Mouse (Mus musculus) frontal cortex, postnatal 36 days (tissue): ENCODE results near the gene Spred1.

Experiments used
- DNase-seq, 2 experiments: peaks; one replicate each; pipeline ENCODE4 v3.0.0; 2022; ENCODE audit warnings: low spot score in 2 of 2

Spred1 gene

DNA sequence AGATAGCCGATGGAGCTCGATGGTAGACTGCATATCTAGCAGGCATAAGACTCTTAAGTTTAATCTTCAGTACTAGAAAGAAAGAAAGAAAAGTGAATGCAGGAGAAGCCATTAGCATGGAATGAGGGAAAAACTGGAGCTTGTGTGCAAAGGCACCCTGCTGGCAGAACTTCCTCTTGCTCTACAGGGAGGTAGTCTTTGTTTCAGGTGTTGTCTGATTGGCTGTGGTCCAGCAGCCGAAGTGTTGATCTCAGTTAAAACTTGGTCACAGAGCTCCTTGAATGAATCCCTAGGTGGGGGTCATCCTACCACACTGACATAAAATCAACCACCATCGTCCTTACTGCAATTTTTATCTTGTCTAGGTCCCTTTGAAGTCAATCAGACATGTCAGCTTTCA, 55.8 kb downstream of the Spred1 start:
- no peak for DNase-seq

DNA sequence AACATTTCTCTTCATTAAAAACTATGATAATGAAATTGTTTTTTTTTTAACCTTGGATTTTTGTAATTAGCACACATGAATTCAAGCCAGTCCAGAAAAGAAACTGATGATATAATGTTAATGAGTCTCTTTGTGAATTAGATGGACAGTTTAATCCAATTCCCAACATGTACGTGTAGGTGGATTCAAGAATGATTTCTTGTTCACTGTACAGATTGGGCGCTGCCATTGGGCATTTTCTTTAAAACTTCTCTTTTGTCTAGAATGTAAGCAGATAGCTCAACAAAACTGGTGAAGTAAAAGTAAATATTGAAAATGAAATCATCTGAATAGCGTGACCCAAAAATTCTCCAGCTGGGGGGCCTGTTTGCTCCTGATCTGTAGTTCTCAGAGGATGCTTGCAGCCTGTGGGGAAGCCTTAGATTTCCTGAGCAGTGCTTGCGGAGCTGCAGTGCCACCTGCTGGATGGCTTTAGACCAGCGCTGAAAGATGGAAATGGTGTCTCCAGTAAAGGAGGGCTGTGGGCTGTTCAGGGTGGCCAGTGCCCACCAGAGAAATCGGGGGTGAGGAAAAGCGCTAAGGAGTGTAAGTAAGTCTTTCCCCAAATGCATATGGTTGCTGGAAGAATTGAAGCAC, 59.2 kb downstream of the Spred1 start:
- DNase-seq, result peak; percentile 80 to 92

DNA sequence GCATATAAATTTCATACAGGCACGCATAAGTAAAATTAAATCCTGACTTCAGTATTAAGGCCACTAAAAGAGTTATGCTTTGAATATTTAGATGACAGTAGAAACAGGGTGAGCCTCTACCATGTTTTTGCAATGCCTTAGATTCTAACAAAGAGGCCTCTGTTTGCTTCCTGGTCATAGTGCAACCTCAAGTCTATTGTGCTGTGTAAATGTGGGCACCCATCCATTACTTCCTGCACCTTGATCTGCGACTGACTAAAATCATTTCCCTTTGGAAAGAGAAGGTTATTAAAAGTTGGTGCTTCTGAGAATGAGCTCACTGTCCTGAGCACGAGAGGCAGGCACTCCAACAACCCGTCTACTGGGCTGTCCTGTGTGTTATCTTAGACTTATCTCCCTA, 64.4 kb downstream of the Spred1 start:
- no peak for DNase-seq

DNA sequence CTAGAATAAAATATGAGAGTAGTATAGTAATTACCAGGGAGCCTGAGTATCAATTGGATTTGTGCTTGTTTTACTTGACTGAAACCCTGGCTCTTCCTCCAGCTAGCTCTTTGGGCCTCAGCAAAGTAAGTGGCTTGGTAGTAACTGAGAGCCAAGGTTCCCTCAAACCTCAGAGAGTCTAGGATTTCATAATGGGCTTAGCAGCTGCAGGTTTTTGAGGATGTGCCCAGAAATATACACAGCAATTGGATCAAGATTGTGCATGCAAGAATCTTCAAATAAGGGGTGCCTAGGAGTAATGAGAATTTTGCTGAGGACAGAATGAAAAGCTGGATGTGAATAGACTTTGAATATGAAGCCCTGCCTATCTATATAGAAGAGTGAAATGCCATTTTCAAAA, 69.7 kb downstream of the Spred1 start:
- DNase-seq, result no peak

DNA sequence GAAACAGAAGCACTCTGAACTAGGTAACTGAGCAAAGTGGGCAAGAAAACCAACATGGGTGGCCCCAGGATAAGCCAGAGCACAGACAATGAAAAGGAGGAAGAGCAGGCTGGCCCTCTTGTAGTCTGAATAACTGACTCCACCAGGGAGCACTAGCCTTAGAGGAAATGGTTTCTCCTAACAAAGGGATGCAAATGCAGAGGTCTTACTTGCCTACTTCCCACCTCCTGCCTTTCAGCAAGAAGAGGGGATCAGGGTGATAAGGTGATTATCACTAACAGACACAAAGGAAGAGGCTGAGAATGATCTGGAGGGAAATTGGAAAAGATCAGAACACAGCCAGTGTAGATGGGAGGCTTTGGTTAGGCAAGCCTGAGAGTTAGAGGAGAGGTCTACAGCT, 73.1 kb downstream of the Spred1 start:
- no peak for DNase-seq

DNA sequence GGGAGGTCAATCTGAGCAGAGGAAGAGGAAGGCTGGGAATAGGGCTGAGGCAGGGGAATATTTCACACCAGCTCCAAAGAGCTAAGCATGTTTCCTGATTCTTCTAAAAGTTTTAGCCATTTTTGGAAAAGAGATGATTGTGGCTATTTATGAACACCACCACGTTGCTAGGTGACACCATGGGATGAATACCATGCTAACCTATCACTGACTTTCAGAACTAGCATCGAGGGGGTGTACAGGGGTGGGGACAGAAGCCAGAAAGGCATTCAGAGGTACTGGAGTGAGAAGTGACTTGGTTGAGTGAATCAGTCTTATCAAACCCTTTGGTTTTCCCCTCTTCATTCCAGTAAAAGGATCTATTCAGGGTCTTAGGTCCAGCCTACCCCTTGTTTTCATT, 74.0 kb downstream of the Spred1 start:
- DNase-seq, result no peak

DNA sequence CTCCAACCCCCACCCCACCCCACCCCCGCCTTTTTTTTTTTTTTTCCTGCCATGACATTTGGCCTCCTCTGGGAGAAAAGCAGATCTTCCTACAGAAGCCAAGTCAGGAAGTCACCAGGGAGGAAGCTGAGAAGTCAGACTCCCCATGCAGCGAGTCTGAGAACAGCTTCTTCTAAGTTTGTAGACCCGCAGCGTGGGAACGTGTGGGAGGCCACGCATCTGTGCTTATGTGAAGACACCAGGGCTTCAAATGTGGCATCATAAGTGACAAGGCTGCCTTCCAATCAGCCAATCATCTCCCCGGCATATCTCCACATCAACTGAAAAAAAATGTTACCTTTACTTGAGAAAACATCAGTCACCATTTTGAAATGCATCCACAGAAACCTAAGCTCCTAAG, 74.4 kb downstream of the Spred1 start:
- DNase-seq, result peak; percentile 50 to 76

DNA sequence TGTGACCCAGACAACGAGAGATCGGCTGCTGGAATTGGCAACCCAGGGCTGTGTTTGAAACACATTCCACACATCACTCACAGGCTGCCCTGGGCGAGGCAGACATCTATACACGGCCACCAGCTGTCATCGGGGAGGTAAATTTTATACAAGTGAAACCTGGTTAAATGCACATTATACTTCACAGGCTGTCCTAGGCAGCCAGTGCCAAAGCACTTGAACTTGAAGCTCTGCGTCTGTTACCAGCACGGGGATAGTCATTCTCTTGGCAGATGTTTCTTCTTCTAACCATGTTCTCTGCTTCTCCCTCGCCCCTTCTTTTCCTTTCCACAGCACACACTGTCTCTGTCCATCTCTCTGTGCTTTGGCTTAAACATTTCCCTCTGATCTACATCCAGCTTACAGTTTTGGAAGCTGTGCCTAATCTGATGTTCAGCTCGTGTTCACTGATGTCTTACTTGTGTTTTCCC, 79.7 kb downstream of the Spred1 start:
- DNase-seq, result no peak

DNA sequence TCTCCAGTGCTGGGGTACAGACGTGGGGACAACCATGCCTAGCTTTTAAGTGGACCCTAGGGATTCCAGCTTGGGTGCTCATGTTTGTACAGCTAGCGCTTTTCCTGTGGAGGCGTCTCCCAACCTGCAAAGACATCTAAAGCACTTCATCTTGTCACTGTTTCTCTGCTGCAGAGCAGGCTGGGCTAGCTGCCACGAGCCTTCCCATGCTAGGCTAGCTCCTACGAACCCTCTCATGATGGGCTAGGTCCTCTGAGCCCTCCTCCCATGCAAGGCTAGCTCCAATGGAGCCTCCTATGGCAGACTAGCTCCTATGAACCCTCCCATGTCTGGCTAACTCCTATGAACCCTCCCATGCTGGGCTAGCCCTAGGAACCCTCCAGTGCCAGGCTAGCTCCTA, 82.2 kb downstream of the Spred1 start:
- DNase-seq, result peak; percentile 62 to 76

DNA sequence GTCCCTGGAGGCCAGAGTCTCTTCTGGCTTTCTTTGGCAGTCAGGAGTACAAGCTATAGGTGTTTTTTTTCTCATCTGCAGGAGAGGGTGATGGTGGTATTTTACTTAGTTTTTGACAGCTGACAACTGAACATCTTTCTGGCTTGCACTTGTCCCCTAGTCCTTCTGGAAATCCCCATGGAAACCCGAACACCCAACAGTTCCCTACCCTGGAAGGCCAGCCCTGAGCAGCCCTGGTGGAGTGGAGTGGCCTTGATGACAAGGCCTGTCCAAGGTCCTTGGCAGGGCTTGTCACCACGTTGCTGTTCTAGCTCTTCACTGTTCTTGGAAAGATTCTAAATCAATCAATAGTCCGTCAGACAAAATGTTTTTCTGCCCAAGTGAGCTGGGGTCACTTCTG, 83.4 kb downstream of the Spred1 start:
- DNase-seq, result no peak

DNA sequence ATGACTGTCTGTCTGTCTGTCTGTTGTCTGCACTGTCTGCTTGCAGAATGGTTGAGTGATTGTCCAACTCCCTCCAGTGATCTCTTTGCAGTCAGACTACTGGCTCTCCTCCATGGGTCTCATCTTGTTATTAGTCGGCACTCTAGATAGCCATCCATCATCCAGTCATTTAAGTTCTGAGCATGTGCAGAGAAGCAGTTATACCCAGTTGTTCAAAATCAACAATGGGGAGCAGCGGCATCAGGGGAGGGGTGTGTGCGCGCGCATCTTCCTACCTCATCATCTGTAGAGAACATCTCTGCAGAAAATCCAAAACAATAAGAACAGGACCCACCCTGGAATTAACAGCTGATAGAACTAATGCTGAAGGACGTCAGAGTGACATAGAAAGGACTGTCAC, 83.9 kb downstream of the Spred1 start:
- no peak for DNase-seq

DNA sequence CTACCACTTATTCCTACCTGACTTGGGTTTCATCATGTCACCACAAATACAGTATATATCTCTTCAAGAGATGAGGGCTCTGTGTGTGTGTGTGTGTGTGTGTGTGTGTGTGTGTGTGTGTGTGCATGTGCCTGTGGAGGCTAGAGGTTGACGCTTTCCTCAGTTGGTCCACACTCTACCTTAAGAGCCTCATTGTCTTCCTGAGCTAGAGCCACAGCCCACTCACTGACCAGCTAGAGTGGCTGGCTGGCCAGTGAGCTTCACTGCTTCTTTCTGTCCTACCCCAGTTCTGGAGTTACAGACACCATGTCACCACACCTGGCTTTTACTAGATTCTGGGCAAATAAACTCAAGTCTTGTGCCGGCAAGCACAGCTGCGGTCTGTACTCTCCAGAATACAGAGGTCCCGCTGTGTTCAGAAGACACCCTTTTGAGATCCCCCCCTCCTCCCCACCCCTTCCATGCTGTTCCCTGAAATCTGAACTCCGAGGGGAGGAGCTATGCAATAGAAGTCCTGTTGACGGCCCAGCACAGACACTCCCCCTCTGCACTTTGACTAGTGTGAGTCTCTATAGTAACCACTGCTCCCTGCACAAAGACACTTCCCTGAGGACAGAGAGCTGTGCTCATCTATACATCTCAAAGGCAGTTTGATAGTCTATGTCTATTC, 89.4 kb downstream of the Spred1 start:
- no peak for DNase-seq

DNA sequence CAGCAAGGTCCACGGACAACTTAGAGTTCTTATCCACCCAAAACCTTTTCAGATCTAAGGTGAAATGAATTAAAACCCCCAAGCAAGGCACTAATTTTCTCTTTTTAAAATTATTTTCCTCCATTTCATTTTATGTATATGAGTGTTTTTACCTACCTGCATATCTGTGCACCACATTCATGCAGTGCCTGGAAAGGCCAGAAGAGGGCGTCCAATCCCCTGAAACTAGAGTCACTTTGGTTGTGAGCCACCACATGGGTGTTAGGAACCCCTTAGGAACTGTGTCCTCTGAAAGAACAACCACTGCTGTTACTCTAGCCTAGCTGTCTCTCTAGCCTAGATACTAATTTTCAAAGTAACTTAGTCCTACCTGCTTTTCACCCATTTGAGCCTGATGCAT, 95.0 kb downstream of the Spred1 start:
- DNase-seq, result no peak

DNA sequence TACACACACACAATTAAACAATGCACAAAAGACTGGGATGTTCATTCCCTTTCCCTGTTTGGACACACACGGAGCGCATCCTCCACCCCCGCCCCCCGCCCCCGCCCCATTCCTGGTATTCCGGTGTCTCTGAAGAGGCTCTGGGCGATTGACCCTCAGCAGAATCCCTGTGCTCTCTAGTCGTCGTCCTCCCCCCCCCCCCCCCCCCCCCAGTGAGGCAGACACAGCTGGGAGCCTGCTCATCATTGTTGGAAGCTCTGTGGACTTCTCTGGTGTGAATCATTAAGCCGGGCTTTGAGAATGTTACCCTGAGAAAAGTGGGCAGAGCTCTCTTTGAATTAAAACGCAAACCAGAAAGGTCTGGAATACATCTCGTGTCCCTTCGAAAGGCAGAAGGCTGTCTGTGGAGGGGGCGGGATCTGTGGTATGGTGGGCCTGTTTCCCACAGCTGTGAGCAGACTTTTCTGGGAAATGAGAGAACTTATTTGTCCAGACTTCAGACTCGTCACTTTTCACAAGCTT, 96.6 kb downstream of the Spred1 start:
- DNase-seq, result no peak

DNA sequence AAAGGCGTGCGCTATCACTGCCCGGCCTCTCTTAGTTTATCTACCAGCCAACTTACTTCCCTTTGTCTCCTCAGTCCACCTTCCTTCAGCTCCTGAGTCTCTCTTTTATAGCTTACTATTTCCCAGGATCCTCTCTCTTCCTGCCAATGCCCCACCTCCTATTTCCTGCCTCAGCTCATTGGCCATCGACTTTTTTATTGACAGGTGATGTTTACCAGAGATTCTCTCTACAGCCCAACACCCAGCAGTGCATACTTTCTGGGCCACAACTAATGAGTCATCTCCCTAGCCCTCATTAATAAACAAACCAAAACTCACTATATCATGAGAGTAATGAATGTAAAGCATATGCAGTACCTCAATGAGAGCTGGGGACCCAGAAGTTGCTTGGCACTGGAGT, 98.4 kb downstream of the Spred1 start:
- no peak for DNase-seq

DNA sequence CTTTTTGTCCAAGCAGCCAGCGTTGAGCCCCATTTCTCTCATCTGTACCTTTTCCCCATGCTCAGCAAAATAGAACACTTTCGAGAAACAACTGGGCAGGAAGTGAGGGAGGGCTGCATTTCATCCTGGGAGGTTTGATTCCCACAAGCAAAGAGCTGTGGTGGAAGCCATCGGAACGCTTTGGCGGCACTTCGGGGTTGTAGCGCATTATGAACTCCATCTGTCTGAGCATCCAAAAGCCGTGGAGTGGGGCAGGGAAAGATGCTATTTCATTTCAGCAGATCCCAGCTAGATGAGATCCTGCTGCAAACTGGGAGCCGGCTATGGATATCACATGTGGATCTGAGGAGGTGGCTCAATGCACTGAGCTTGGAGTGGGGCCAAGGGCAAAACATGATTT, 101.5 kb downstream of the Spred1 start:
- no peak for DNase-seq

DNA sequence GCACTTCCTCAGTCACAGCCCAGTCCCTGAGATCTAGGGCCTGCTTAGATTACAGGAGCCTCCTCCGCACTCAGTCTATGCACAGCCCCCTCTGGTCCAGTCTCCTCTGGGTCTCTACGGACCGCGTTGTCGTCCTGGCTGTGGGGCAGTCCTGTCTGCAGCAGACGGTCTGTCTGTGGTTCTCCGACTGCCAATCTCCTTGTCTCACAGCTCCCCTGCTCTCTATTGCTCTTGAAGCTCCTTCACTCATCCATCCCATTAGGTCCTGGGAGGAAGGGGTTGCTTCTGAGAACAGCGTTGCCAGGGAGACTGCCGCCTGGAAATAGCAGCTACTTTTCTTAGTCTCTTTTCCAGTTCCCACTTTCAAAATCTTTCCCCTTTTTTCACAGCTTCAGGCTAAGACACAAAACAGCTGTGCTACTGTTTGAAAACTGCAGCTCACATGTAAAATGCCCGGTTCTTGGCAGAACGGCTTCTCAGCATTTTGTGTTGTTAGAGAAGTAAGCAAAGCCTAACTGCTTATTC, 107.5 kb downstream of the Spred1 start:
- DNase-seq, result peak; percentile 36 to 66

DNA sequence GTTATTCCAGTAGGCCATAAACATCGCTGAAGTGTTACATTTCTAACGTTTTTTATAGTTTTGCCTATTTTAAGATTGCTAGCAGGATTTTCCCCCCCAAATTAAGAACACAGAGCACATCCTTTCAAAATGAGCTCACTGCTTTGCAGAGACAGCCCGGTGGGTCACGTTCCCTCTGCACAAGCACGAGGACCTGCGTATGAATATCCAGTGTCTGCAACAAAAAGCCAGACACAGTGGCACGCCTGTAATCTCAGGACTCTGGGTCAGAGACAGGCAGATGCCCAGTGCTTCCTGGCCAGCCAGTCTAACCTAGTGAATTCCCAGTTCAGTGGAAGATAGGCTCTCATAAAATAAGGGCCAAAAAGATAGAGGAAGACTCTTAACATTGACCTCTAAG, 109.1 kb downstream of the Spred1 start:
- DNase-seq, result peak in 1 of 2 experiments; percentile 21

DNA sequence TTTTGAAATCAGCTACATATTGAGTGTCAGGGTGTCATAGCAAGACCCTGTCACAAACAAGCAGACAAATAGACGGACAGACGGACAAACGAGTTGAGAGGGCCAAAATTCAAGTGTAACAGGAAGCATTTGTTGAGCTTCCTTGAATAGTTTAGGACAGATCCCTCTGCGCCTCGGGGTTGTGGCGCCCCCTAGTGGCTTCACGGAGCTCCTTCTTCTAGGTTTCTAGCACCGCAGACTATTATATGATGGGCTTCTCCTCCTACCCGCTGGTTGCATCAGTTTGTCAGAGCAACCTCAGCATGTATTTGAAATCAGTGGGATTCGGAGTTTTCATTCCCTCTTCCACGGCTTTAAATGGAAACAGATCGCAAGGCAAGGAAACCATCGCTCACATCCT, 110.1 kb downstream of the Spred1 start:
- DNase-seq, result peak; percentile 87 to 88
